Mouse (Mus musculus): ENCODE data around the gene Gfm1.

Gfm1 gene

GRCm38 (mm10) chr3:67429999-67430380, at the start of gene Gfm1:
TSS of gene Gfm1 (plus strand) at chr3:67430096.
- DNase-seq (ENCODE audit: low read depth in 1 of 2, low spot score in 2 of 2) = peak; percentile 54 to 63

GRCm38 (mm10) chr3:67429338-67429998, 428 bp upstream of the Gfm1 start:
- DNase-seq (ENCODE audit: low read depth in 1 of 2, low spot score in 2 of 2) = no peak

GRCm38 (mm10) chr3:67434011-67434410, 4.1 kb downstream of the Gfm1 start:
- no peak for DNase-seq (ENCODE audit: low read depth in 1 of 2, low spot score in 2 of 2)

- DNase-seq (ENCODE audit: low read depth in 1 of 2, low spot score in 2 of 2) = no peak
Measured at GRCm38 (mm10) chr3:67447143-67447542, 17.2 kb downstream of the Gfm1 start.

- DNase-seq (ENCODE audit: low read depth in 1 of 2, low spot score in 2 of 2) = no peak
Measured at GRCm38 (mm10) chr3:67449660-67450059, 19.8 kb downstream of the Gfm1 start.

- DNase-seq (ENCODE audit: low read depth in 1 of 2, low spot score in 2 of 2) = no peak
Measured at GRCm38 (mm10) chr3:67450601-67451210, 20.8 kb downstream of the Gfm1 start.

- no peak for DNase-seq (ENCODE audit: low read depth in 1 of 2, low spot score in 2 of 2)
Measured at GRCm38 (mm10) chr3:67459881-67460280, 30.0 kb downstream of the Gfm1 start.

GRCm38 (mm10) chr3:67462015-67462414, 32.1 kb downstream of the Gfm1 start:
- no peak for DNase-seq (ENCODE audit: low read depth in 1 of 2, low spot score in 2 of 2)

- no peak for DNase-seq (ENCODE audit: low read depth in 1 of 2, low spot score in 2 of 2)
Measured at GRCm38 (mm10) chr3:67462578-67462977, 32.7 kb downstream of the Gfm1 start.

- DNase-seq (ENCODE audit: low read depth in 1 of 2, low spot score in 2 of 2) = no peak
Measured at GRCm38 (mm10) chr3:67463001-67463400, 33.1 kb downstream of the Gfm1 start.

- DNase-seq (ENCODE audit: low read depth in 1 of 2, low spot score in 2 of 2) = peak; percentile 6 to 19
Measured at GRCm38 (mm10) chr3:67463450-67464372, 33.8 kb downstream of the Gfm1 start, which contains the start of gene Lxn. TSS of gene Lxn (minus strand) at chr3:67463926.

- DNase-seq (ENCODE audit: low read depth in 1 of 2, low spot score in 2 of 2) = no peak
Measured at GRCm38 (mm10) chr3:67466576-67466975, 36.7 kb downstream of the Gfm1 start.

GRCm38 (mm10) chr3:67467281-67467680, 37.4 kb downstream of the Gfm1 start:
- no peak for DNase-seq (ENCODE audit: low read depth in 1 of 2, low spot score in 2 of 2)

- DNase-seq (ENCODE audit: low read depth in 1 of 2, low spot score in 2 of 2) = no peak
Measured at GRCm38 (mm10) chr3:67471408-67472127, 41.7 kb downstream of the Gfm1 start.

- no peak for DNase-seq (ENCODE audit: low read depth in 1 of 2, low spot score in 2 of 2)
Measured at GRCm38 (mm10) chr3:67473438-67473837, 43.5 kb downstream of the Gfm1 start.

- no peak for DNase-seq (ENCODE audit: low read depth in 1 of 2, low spot score in 2 of 2)
Measured at GRCm38 (mm10) chr3:67479806-67480205, 49.9 kb downstream of the Gfm1 start.

GRCm38 (mm10) chr3:67482400-67482799, 52.5 kb downstream of the Gfm1 start:
- DNase-seq (ENCODE audit: low read depth in 1 of 2, low spot score in 2 of 2) = no peak

GRCm38 (mm10) chr3:67485233-67485632, 55.3 kb downstream of the Gfm1 start:
- DNase-seq (ENCODE audit: low read depth in 1 of 2, low spot score in 2 of 2) = no peak

- no peak for DNase-seq (ENCODE audit: low read depth in 1 of 2, low spot score in 2 of 2)
Measured at GRCm38 (mm10) chr3:67490156-67490555, 60.3 kb downstream of the Gfm1 start.

- no peak for DNase-seq (ENCODE audit: low read depth in 1 of 2, low spot score in 2 of 2)
Measured at GRCm38 (mm10) chr3:67492086-67492869, 62.4 kb downstream of the Gfm1 start.
